Comparison of ENCODE assay signal across 20 mouse cellular contexts in the genomic region with DNA sequence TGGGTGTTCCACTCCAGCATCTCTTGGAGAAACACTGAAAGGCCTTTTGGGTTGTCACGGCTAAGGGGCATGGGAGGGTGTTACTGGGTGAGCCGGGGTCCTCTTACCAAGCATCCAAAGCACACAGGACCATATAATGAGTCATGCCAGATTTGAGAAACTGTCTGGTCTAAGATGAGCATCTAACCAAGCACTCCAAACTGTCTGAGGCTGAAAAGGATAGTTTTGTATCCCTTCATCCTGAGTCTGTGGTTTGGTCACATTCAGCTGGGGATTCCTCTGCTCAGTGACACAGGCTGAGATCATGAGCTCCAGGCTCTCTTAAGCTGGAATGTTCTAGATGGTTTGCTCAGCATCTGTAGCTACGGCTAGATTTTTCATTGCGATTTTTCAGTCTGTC.
"Had no signal": no experiment of that assay in that cellular context is flagged by ENCODE, and none has a peak within 500 bp of the region (broad histone marks: within the 10 kb centered on the region; RNA-seq: fewer than 3 reads in every experiment).

No protein-coding gene starts in this region.

- DNase-seq: kidney, adult 8-10 months; kidney, postnatal 10 days; kidney, postnatal 36 days; layer of hippocampus, postnatal 36 days; left cerebral cortex, postnatal 4 days; lung, adult 18-20 months; lung, postnatal 10 days; right cerebral cortex, adult 18-20 months; right cerebral cortex, postnatal 14 days; right cerebral cortex, postnatal 4 days; thymus, adult 2 months; thymus, postnatal 14 days; thymus, postnatal 4 days had no signal

- H3K4me3 ChIP-seq: kidney, embryonic 15.5 days; limb, embryonic 12.5 days; limb, embryonic 15.5 days; liver, embryonic 15.5 days; lung, embryonic 15.5 days; midbrain, embryonic 13.5 days had no signal

- ATAC-seq: midbrain, embryonic 13.5 days; midbrain, embryonic 16.5 days had no signal

- H3K27me3 ChIP-seq: kidney, embryonic 15.5 days; limb, embryonic 12.5 days; limb, embryonic 15.5 days; liver, embryonic 15.5 days; lung, embryonic 15.5 days; midbrain, embryonic 13.5 days had no signal
